Mouse (Mus musculus) spleen, adult 12 weeks (tissue): ENCODE data around the gene Ankrd34a.

Experiments used
- DNase-seq: peaks from one replicate; pipeline ENCODE4 v3.0.0; 2022; ENCODE audit warnings: low spot score

Gene Ankrd34a

DNA sequence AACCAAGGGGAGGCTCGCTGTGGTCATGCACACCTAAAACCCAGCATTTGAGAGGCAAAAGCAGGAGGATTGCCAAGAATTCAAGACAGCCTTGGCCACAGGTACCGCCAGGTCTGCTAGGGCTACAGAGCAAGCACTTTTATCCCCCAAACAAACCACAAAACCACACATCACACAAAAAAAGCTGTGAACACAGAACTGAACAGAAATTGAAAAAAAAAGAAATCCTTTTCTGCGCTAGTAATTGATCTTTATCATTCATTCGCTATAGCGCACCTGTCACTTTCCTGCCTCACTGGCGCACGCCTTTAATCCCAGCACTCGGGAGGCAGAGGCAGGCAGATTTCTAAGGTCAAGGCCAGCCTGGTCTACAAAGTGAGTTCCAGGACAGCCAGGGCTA is 33.2 kb upstream of the Ankrd34a start:
- no peak for DNase-seq

DNA sequence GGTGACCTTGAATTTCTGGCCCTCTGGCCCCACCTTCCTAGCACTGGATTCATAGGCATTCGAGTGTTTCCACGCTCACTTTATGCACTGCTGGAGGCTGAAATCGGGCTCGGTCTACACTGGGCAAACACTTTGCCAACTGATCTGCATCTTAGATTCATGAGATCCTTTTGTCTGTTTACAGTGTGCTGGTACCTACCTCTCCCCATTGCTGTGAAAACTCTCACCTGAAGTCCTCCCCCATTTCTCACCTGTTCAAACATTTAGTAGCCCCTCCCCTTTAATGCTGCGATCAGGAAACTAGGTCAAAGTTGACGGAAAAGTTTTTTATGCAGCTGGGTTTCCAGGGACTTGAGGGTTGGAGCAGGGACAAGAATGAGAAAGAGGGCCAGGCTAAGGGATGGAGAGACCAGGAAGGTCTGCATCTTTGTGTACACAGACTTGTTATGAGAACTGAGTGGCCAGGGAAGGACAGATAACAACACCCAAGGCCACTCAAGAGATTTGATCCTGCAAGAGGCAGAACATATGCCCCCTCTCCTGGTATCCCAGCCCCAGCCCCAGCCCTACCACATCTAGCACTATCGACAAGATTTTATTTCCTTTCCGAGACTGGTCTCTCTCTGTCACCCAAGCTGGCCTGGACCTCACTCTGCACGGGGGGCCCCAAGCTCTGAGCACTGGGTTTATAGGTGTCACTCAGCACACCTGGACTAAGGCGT is 32.4 kb upstream of the Ankrd34a start:
- no peak for DNase-seq

- peak; percentile 34 for DNase-seq
Observed at GRCm38 (mm10) chr3:96564633-96565032, 31.8 kb upstream of the Ankrd34a start.

- DNase-seq, result no peak
Observed at GRCm38 (mm10) chr3:96565105-96565504, 31.3 kb upstream of the Ankrd34a start.

DNA sequence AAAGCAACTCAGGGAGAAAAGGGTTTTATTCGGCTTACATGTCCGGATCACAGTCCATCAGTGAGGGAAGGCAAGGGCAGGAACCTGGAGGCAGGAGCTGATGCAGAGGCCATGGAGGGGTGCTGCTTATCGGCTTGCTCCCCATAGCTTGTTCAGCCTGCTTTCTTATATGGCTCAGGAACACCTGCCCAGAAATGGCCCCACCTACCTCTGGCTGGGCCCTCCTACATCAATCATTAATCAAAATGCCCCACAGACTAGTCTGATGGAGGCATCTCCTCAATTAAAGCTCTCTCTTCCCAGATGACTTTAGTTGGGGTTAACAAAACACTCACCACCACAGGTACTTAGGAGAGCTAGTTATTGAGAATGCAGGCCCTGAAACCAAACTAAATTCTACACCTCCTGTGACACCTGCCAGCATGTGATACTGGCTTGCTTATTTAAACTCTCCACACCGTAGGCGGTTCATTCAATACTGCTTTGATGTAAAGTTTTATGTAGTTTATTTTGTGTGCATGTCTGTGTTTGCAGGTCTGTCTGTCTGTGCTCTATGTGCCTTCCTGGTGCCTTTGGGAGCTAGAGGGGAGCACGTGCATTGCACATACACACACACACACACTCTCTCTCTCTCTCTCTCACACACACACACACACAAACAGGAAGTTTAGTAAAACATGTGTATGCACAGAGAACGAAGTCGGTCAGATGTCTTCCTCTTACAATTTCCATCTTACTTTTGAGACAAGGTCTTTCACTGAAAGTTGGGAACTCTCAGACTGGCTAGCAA is 29.6 kb upstream of the Ankrd34a start:
- DNase-seq, result no peak

- no peak for DNase-seq
Observed at GRCm38 (mm10) chr3:96568605-96569004, 27.8 kb upstream of the Ankrd34a start.

GRCm38 (mm10) chr3:96569506-96569905 is 26.9 kb upstream of the Ankrd34a start:
- no peak for DNase-seq

- no peak for DNase-seq
Observed at GRCm38 (mm10) chr3:96569966-96570605, 26.4 kb upstream of the Ankrd34a start.

DNA sequence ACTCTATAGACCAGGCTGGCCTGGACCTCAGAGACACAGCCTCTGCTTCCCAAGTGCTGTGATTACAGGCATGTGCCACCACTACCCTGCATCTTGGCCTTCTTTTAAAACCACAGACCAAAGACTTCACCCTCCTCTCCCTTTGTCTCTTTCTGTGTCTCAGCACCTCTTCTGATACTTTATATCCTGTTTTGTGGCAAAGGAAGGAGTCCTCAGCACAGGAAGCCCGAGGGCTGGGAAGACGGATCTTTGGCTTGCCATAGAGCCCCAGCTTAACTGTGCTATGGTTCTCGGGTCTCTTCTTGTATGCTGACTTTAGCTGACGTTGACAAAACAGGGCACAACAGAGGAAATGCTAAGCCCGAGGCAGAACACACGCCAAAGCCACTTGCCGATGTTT is 25.8 kb upstream of the Ankrd34a start:
- DNase-seq, result no peak

GRCm38 (mm10) chr3:96571336-96571735 is 25.1 kb upstream of the Ankrd34a start:
- DNase-seq, result no peak

DNA sequence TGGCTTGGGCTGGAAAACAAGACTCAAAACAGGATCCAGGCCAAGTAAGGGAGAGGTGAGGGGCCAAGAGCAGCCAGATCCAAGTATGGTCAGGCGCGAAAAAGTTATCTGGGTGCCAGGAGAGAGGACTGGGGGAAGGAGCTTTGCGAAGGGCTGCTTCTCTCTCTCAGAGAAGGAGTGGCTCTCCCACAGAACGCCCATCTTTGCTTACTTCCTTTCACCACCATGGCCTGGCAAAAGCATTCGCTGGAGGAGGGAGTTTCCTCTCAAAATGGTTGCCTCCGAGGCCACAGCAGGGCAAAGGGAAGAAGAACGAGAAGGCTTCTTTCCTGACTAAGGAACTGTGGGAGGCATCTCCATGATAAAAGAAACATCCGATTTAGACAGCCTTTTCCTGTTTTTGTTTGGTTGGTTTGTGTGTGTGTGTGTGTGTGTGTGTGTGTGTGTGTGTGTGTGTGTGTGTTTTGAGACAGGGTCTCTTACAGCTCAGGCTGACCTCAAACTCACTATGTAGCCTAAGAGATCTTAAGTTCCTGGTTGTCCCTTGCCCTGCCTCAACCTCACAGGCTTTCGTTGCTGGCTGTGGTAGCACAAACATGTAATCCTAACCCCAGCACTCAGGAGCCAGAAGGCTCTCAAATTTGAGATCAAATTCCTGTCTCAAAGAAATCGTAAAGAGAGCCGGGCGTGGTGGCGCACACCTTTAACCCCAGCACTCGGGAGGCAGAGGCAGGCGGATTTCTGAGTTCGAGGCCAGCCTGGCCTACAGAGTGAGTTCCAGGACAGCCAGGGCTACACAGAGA is 24.3 kb upstream of the Ankrd34a start:
- no peak for DNase-seq

- no peak for DNase-seq
Observed at GRCm38 (mm10) chr3:96573611-96574511, 22.6 kb upstream of the Ankrd34a start.

- no peak for DNase-seq
Observed at GRCm38 (mm10) chr3:96575272-96575984, 21.0 kb upstream of the Ankrd34a start.

- no peak for DNase-seq
Observed at GRCm38 (mm10) chr3:96576005-96576658, 20.3 kb upstream of the Ankrd34a start.

- DNase-seq, result peak; percentile 74
Observed at GRCm38 (mm10) chr3:96576690-96577541, 19.5 kb upstream of the Ankrd34a start, which contains the start of gene Gm16253. TSS of gene Gm16253 (plus strand) at chr3:96576984.

GRCm38 (mm10) chr3:96577566-96577965 is 18.9 kb upstream of the Ankrd34a start:
- DNase-seq, result no peak

- no peak for DNase-seq
Observed at GRCm38 (mm10) chr3:96578561-96579238, 17.7 kb upstream of the Ankrd34a start.

DNA sequence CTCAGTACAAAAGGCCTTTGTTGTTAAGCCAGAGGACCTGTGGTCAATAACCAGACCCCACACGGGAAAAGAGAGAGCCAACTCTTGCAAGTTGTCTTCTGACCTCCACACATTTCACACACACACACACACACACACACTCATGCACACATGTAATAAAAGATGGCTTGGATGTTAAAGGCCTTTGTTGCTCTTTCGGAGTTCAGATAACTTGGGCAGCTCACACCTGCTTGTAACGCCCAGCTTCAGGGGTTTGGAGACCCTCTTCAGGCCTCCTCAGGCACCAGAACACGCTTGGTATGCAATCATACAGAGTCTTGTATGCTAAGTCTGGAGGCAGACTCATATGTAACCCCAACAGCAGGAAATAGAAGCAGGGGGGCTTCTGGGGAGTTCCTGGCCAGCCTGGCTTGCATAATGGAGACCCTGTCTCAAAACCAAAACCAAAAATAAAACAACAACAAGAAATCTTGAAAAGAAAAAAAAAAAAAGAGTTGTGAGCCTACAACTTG is 17.1 kb upstream of the Ankrd34a start:
- DNase-seq, result no peak
